Mouse (Mus musculus): ENCODE data around the gene Scp2. TPM values are rescaled to one million over a fixed set of nuclear protein-coding genes. Genes with fewer than 3 reads are reported as not detected.

Gene Scp2
- polyA plus RNA-seq, 1 experiment from 2014 or later, result 224 TPM

- peaks cover 10% of the 10 kb centered on the region for H3K4me1 ChIP-seq
- peak overlapping the region; percentile 59 for H3K4me2 ChIP-seq (replicated peaks)
- no peaks in the 10 kb centered on the region for H3K9me3 ChIP-seq (replicated peaks)
- H3K27me3 ChIP-seq, result no peaks in the 10 kb centered on the region
- peak overlapping the region; percentile 56 for H3K4me3 ChIP-seq (replicated peaks)
- 2% methylated on average over 26 of the region's 26 CpGs for WGBS
- H3K9ac ChIP-seq, result peak overlapping the region; percentile 31
- ATAC-seq (ENCODE audit: insufficient number of reproducible peaks, low FRiP score, low TSS enrichment, low read depth), result peak; percentile 94
- peak overlapping the region; percentile 55; the same call in 1 of the 2 replicates for H3K27ac ChIP-seq (replicated peaks)
- peaks cover 5% of the 10 kb centered on the region for H3K36me3 ChIP-seq
These were observed 73.4 kb downstream of the Scp2 start for GRCm38 (mm10) chr4:108071235-108071901.

GRCm38 (mm10) chr4:108070723-108071122, 74.1 kb downstream of the Scp2 start:
- Histone ChIP-seq H3K9me3 (replicated peaks) (no peaks in the 10 kb centered on the region), H3K4me3 (replicated peaks) (peak overlapping the region; percentile 56), H3K27me3 (no peaks in the 10 kb centered on the region), H3K27ac (replicated peaks) (peak overlapping the region; percentile 55; the same call in 1 of the 2 replicates), H3K4me1 (peaks cover 10% of the 10 kb centered on the region), H3K36me3 (peaks cover 11% of the 10 kb centered on the region), H3K4me2 (replicated peaks) (peak overlapping the region; percentile 59), H3K9ac (peak overlapping the region; percentile 31)
- 8% methylated on average over 8 of the region's 8 CpGs for WGBS
- ATAC-seq (ENCODE audit: insufficient number of reproducible peaks, low FRiP score, low TSS enrichment, low read depth), result no peak

- Histone ChIP-seq H3K4me1 (peaks cover 10% of the 10 kb centered on the region), H3K4me3 (replicated peaks) (peak overlapping the region; percentile 56), H3K9ac (peak overlapping the region; percentile 31), H3K27ac (replicated peaks) (peak overlapping the region; percentile 55; the same call in 1 of the 2 replicates), H3K4me2 (replicated peaks) (peak overlapping the region; percentile 59), H3K36me3 (peaks cover 15% of the 10 kb centered on the region), H3K9me3 (replicated peaks) (no peaks in the 10 kb centered on the region), H3K27me3 (no peaks in the 10 kb centered on the region)
- no peak for ATAC-seq (ENCODE audit: insufficient number of reproducible peaks, low FRiP score, low TSS enrichment, low read depth)
- 52% methylated on average over 4 of the region's 4 CpGs for WGBS
These were observed 74.5 kb downstream of the Scp2 start for GRCm38 (mm10) chr4:108070286-108070685.

GRCm38 (mm10) chr4:108068081-108068480, 76.7 kb downstream of the Scp2 start:
- Histone ChIP-seq H3K4me1 (peaks cover 10% of the 10 kb centered on the region), H3K27ac (replicated peaks) (no peak overlapping the region), H3K27me3 (no peaks in the 10 kb centered on the region), H3K4me3 (replicated peaks) (no peak overlapping the region), H3K4me2 (replicated peaks) (no peak overlapping the region), H3K9me3 (replicated peaks) (no peaks in the 10 kb centered on the region), H3K36me3 (peaks cover 26% of the 10 kb centered on the region), H3K9ac (no peak overlapping the region)
- WGBS, result 87% methylated on average over 2 of the region's 2 CpGs
- ATAC-seq (ENCODE audit: insufficient number of reproducible peaks, low FRiP score, low TSS enrichment, low read depth), result no peak

- H3K9ac ChIP-seq, result no peak overlapping the region
- H3K4me2 ChIP-seq (replicated peaks), result no peak overlapping the region
- no peaks in the 10 kb centered on the region for H3K27me3 ChIP-seq
- 88% methylated on average over 7 of the region's 7 CpGs for WGBS
- H3K36me3 ChIP-seq, result peaks cover 34% of the 10 kb centered on the region
- H3K27ac ChIP-seq (replicated peaks), result no peak overlapping the region
- H3K4me3 ChIP-seq (replicated peaks), result no peak overlapping the region
- no peak for ATAC-seq (ENCODE audit: insufficient number of reproducible peaks, low FRiP score, low TSS enrichment, low read depth)
- H3K9me3 ChIP-seq (replicated peaks), result no peaks in the 10 kb centered on the region
- peaks cover 10% of the 10 kb centered on the region for H3K4me1 ChIP-seq
These were observed 77.5 kb downstream of the Scp2 start for GRCm38 (mm10) chr4:108067261-108067660.

DNA sequence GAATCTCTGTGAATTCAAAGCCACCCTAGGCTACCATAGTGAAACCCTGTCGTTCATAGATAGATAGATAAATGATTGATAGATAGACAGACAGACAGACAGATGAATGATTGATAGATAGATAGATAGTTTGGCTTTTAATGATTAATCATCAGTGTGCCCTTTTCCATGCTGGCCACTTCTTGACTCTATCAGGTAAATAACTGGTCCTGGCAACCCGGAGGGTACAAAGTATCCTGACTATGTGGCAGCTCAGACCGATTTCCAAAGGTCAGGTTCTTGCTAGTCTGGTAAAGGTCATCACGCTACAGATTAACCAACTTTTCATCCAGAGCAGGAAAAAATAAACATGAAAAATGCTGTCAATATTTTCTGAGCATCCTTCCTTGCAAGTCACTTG, 78.2 kb downstream of the Scp2 start:
- Histone ChIP-seq H3K27ac (replicated peaks) (no peak overlapping the region), H3K36me3 (peaks cover 37% of the 10 kb centered on the region), H3K9ac (no peak overlapping the region), H3K4me2 (replicated peaks) (no peak overlapping the region), H3K27me3 (no peaks in the 10 kb centered on the region), H3K9me3 (replicated peaks) (no peaks in the 10 kb centered on the region), H3K4me3 (replicated peaks) (no peak overlapping the region), H3K4me1 (peaks cover 10% of the 10 kb centered on the region)
- WGBS, result 90% methylated on average over 4 of the region's 4 CpGs
- no peak for ATAC-seq (ENCODE audit: insufficient number of reproducible peaks, low FRiP score, low TSS enrichment, low read depth)

DNA sequence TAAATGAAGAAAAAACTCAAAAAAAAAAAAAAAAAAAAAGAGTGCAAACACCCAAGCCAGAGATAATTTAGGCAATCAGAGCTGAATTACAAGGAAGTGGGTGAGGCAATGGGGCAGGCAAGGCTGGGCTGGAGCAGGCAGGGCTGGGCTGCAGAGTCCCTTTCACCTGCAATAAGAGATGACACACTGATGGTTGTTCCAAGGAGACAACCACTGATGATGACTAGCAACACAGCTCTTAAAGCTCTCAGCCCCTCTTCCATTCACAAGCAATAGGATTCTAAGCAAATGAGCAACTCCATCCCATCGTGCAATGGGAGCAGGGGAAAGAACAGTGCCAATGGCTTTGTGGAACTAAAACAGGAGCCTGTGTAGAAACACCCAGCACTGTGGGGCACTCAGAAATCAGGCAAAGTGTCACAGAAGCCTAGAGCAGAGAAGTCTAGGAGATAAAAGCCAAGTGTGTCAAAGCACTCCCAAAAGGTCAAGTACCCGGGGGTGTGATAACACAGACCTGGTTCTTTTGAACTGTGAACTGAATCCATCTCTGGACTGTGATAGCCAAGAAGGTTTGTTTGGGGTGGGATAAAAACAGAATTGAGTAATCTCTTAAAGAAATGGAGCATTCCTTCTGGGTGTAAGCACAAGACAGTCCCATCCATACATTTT, 79.5 kb downstream of the Scp2 start:
- H3K27me3 ChIP-seq, result no peaks in the 10 kb centered on the region
- H3K4me1 ChIP-seq, result peaks cover 7% of the 10 kb centered on the region
- peaks cover 47% of the 10 kb centered on the region for H3K36me3 ChIP-seq
- H3K9me3 ChIP-seq (replicated peaks), result no peaks in the 10 kb centered on the region
- no peak for ATAC-seq (ENCODE audit: insufficient number of reproducible peaks, low FRiP score, low TSS enrichment, low read depth)
- WGBS, result 84% methylated on average over 2 of the region's 2 CpGs
- no peak overlapping the region for H3K9ac ChIP-seq
- no peak overlapping the region for H3K4me3 ChIP-seq (replicated peaks)
- H3K4me2 ChIP-seq (replicated peaks), result no peak overlapping the region
- H3K27ac ChIP-seq (replicated peaks), result no peak overlapping the region

DNA sequence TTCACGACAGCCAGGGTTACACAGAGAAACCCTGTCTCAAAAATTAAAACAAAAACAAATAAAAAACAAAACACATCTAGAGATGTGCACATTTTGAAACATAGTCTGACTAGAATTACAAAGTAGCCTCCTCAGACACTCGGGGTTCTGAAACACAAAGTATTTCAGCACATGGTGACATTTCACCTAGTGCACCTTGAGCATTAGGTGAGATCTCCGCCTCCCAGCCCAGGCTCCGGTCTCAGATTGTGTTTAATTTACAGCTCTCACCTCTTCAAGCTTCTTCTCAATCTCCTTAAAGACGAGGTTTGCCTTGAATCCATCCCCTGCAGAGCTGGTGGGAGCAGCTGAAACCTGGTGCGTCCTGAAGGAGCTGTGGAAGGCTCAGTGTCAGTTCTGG, 81.2 kb downstream of the Scp2 start:
- no peak overlapping the region for H3K9ac ChIP-seq
- peaks cover 61% of the 10 kb centered on the region for H3K36me3 ChIP-seq
- H3K27ac ChIP-seq (replicated peaks), result no peak overlapping the region
- no peak overlapping the region for H3K4me3 ChIP-seq (replicated peaks)
- no peak for ATAC-seq (ENCODE audit: insufficient number of reproducible peaks, low FRiP score, low TSS enrichment, low read depth)
- 88% methylated on average over 6 of the region's 6 CpGs for WGBS
- H3K27me3 ChIP-seq, result no peaks in the 10 kb centered on the region
- no peaks in the 10 kb centered on the region for H3K4me1 ChIP-seq
- no peak overlapping the region for H3K4me2 ChIP-seq (replicated peaks)
- H3K9me3 ChIP-seq (replicated peaks), result no peaks in the 10 kb centered on the region

- ATAC-seq (ENCODE audit: insufficient number of reproducible peaks, low FRiP score, low TSS enrichment, low read depth), result no peak
- no peak overlapping the region for H3K4me3 ChIP-seq (replicated peaks)
- peaks cover 63% of the 10 kb centered on the region for H3K36me3 ChIP-seq
- H3K9me3 ChIP-seq (replicated peaks), result no peaks in the 10 kb centered on the region
- no peaks in the 10 kb centered on the region for H3K4me1 ChIP-seq
- no peaks in the 10 kb centered on the region for H3K27me3 ChIP-seq
- H3K27ac ChIP-seq (replicated peaks), result no peak overlapping the region
- H3K4me2 ChIP-seq (replicated peaks), result no peak overlapping the region
- 91% methylated on average over 5 of the region's 5 CpGs for WGBS
- H3K9ac ChIP-seq, result no peak overlapping the region
These were observed 82.3 kb downstream of the Scp2 start for GRCm38 (mm10) chr4:108062524-108062923.

DNA sequence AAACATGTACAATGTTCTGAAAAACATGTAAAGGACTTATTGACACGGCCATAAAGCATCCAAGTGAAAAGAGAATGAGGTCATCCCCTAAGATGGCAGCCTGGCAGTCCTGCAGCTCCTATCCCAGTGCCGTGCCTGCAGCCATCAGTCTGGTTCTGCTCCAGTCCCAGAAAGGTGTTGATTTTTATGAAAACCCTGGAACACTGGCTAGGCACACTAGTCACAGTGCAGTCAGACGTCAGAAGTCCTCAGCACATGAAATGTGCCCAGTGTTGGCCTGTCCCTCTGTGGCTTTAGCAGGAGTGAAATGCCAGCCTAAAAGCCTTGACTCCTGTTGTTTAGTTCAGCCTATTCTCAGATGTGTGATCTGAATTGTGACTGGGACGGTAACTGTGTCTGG, 84.0 kb downstream of the Scp2 start:
- H3K4me2 ChIP-seq (replicated peaks), result no peak overlapping the region
- peaks cover 62% of the 10 kb centered on the region for H3K36me3 ChIP-seq
- H3K9ac ChIP-seq, result no peak overlapping the region
- H3K4me3 ChIP-seq (replicated peaks), result no peak overlapping the region
- no peaks in the 10 kb centered on the region for H3K4me1 ChIP-seq
- H3K27ac ChIP-seq (replicated peaks), result no peak overlapping the region
- no peak for ATAC-seq (ENCODE audit: insufficient number of reproducible peaks, low FRiP score, low TSS enrichment, low read depth)
- H3K27me3 ChIP-seq, result no peaks in the 10 kb centered on the region
- WGBS, result 89% methylated on average over 4 of the region's 4 CpGs
- H3K9me3 ChIP-seq (replicated peaks), result no peaks in the 10 kb centered on the region

GRCm38 (mm10) chr4:108059601-108060379, 85.0 kb downstream of the Scp2 start:
- H3K4me3 ChIP-seq (replicated peaks), result no peak overlapping the region
- WGBS, result 72% methylated on average over 19 of the region's 19 CpGs
- no peaks in the 10 kb centered on the region for H3K27me3 ChIP-seq
- no peaks in the 10 kb centered on the region for H3K9me3 ChIP-seq (replicated peaks)
- no peak overlapping the region for H3K27ac ChIP-seq (replicated peaks)
- no peak overlapping the region for H3K9ac ChIP-seq
- no peak overlapping the region for H3K4me2 ChIP-seq (replicated peaks)
- peaks cover 66% of the 10 kb centered on the region for H3K36me3 ChIP-seq
- no peak for ATAC-seq (ENCODE audit: insufficient number of reproducible peaks, low FRiP score, low TSS enrichment, low read depth)
- H3K4me1 ChIP-seq, result no peaks in the 10 kb centered on the region

All from embryonic facial prominence, embryonic 15.5 days (tissue).